Comparison of ENCODE assay signal across 8 mouse cellular contexts in the genomic region with DNA sequence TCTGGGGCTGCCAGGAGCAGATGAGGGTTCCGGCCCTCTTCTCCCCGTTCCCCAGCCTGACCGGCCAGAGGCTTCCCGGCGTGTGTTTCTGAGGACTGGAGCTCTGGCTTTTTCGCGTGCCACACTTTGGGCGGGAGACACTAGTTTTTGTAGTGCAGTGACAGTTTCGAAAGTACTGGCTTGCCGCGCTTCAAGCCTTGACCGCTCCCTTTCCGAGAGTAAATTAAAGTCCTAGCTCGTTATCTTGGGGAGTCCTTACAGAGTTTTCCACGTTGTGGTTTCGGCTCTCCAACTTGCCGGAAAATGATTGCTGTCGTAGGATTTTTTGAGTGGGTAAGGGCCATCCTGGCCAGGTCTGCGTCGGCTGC. TPM values are rescaled to one million over a fixed set of nuclear protein-coding genes. Genes with fewer than 3 reads are reported as not detected.
DNase-seq lines count a peak whose midpoint lies in the region; ATAC-seq and TF ChIP-seq lines count a peak whose summit lies in the region.

No protein-coding gene starts in this region.

- H3K4me3 ChIP-seq in left cerebral cortex, adult 2 months: peak overlapping the region; percentile 92
- H3K4me3 ChIP-seq in embryonic facial prominence, embryonic 10.5 days: peak overlapping the region; percentile 90
- H3K4me3 ChIP-seq in intestine, embryonic 14.5 days (ENCODE audit: low read depth, low read length): peak overlapping the region; percentile 96
- H3K4me3 ChIP-seq in myocyte: peak overlapping the region; percentile 87

- H3K27me3 ChIP-seq in embryonic facial prominence, embryonic 10.5 days (replicated peaks; ENCODE audit: low read depth, poor library complexity, severe bottlenecking): no peaks in the 10 kb centered on the region
- no peaks in the 10 kb centered on the region for H3K27me3 ChIP-seq in intestine, embryonic 14.5 days (replicated peaks; ENCODE audit: control insufficient read depth, insufficient read depth, low read length)
- no peaks in the 10 kb centered on the region for H3K27me3 ChIP-seq in myocyte (ENCODE audit: control insufficient read depth, insufficient read depth, insufficient read length)

- H3K27ac ChIP-seq in left cerebral cortex, adult 2 months: peak overlapping the region; percentile 99
- peak overlapping the region; percentile 100 for H3K27ac ChIP-seq in embryonic facial prominence, embryonic 10.5 days (replicated peaks)
- H3K27ac ChIP-seq in intestine, embryonic 14.5 days (ENCODE audit: low read depth): peak overlapping the region; percentile 100

- H3K4me1 ChIP-seq in embryonic facial prominence, embryonic 10.5 days: peaks cover 49% of the 10 kb centered on the region
- peaks cover 35% of the 10 kb centered on the region for H3K4me1 ChIP-seq in intestine, embryonic 14.5 days (replicated peaks; ENCODE audit: control insufficient read depth, insufficient read depth, low read length)

- intact Hi-C loops in left cerebral cortex, adult 2 months (cut with DNase I): loop anchor here (5.0 kb wide), 1 partner anchor 388 kb away; the partner anchor contains the start of gene Gmeb1
- intact Hi-C loops in left cerebral cortex, postnatal 36 days (cut with DNase I): no loop called here

- TF ChIP-seq POLR2A in myocyte (IDR thresholded peaks at IDR 0.05; ENCODE audit: insufficient read length, low read depth): no peak

- H3ac ChIP-seq in myocyte (ENCODE audit: control insufficient read depth, insufficient read length): peak overlapping the region; percentile 81

- TF ChIP-seq CTCF in left cerebral cortex, adult 2 months (IDR thresholded peaks at IDR 0.05): no peak

- peak; percentile 7; the same call in 1 of the 2 replicates for ATAC-seq in intestine, embryonic 14.5 days (replicated peaks; ENCODE audit: low FRiP score, low TSS enrichment, low read depth)

- peak overlapping the region; percentile 89 for H3K4me2 ChIP-seq in intestine, embryonic 14.5 days (ENCODE audit: low read length)
- H3K4me2 ChIP-seq in myocyte (ENCODE audit: low read depth): peak overlapping the region; percentile 88

- H3K79me2 ChIP-seq in myocyte (ENCODE audit: control insufficient read depth, insufficient read depth): peaks cover 56% of the 10 kb centered on the region

- H3K9ac ChIP-seq in intestine, embryonic 14.5 days (ENCODE audit: low read length): peak overlapping the region; percentile 100

- no peaks in the 10 kb centered on the region for H3K9me3 ChIP-seq in embryonic facial prominence, embryonic 10.5 days
- H3K9me3 ChIP-seq in intestine, embryonic 14.5 days (ENCODE audit: control insufficient read depth, low read length): no peaks in the 10 kb centered on the region

- no peak for DNase-seq in left cerebral cortex, adult 2 months (ENCODE audit: extremely low spot score in 1 of 2, low spot score in 2 of 2)
- DNase-seq in left cerebral cortex, adult 9 months (ENCODE audit: low spot score in 2 of 2): no peak
- no peak for DNase-seq in embryonic facial prominence, embryonic 10.5 days (ENCODE audit: low spot score)
- DNase-seq in intestine, embryonic 14.5 days (ENCODE audit: low spot score): no peak
- DNase-seq in ovary, postnatal 10 days (ENCODE audit: low spot score): no peak
- DNase-seq in left cerebral cortex, postnatal 36 days (ENCODE audit: low spot score in 2 of 2): no peak
- DNase-seq in adrenal gland, adult 8-10 months: no peak

- peaks cover 14% of the 10 kb centered on the region for H3K36me3 ChIP-seq in embryonic facial prominence, embryonic 10.5 days (replicated peaks)
- no peaks in the 10 kb centered on the region for H3K36me3 ChIP-seq in intestine, embryonic 14.5 days (ENCODE audit: control insufficient read depth, insufficient read depth, low read length)
- no peaks in the 10 kb centered on the region for H3K36me3 ChIP-seq in myocyte (ENCODE audit: control insufficient read depth, insufficient read depth)

- WGBS in embryonic facial prominence, embryonic 10.5 days: under 1% methylated on average over 20 of the region's 20 CpGs
- under 1% methylated on average over 20 of the region's 20 CpGs for WGBS in intestine, embryonic 14.5 days

TF ChIP-seq in myocyte, 11 proteins besides CTCF, POLR2A, EP300 and RAD21:
- TF ChIP-seq MYOD1 (IDR thresholded peaks at IDR 0.05; ENCODE audit: control insufficient read depth in 1 of 3, insufficient read length in 2 of 3, low read depth in 2 of 3) (no peak), E2F4 (IDR thresholded peaks at IDR 0.05; ENCODE audit: insufficient read depth) (no peak), MYOG (IDR thresholded peaks at IDR 0.05; ENCODE audit: control insufficient read depth in 1 of 3, insufficient read depth in 1 of 3, insufficient read length in 2 of 3, low read depth in 2 of 3) (no peak), USF1 (IDR thresholded peaks at IDR 0.05; ENCODE audit: low read depth) (no peak), MAX (IDR thresholded peaks at IDR 0.05; ENCODE audit: low read depth) (no peak), TCF12 (IDR thresholded peaks at IDR 0.05; ENCODE audit: insufficient read depth, poor library complexity, severe bottlenecking) (no peak), CEBPB (IDR thresholded peaks at IDR 0.05; ENCODE audit: insufficient read depth, poor library complexity, severe bottlenecking) (no peak), REST (IDR thresholded peaks at IDR 0.05; ENCODE audit: insufficient read depth, insufficient read length) (no peak), TCF3 (IDR thresholded peaks at IDR 0.05; ENCODE audit: insufficient read length, low read depth) (no peak), POLR2AphosphoS2 (IDR thresholded peaks at IDR 0.05; ENCODE audit: insufficient read length, low read depth) (no peak)
TF ChIP-seq in myocyte: peak in this region for 0.

RNA-seq across cellular contexts. Expression of gene Srsf4, which starts 0.7 kb away (rescaled TPM):
- total RNA-seq in left cerebral cortex, adult 2 months (2021): 10 to 100 TPM; 70.8 to 72.8 TPM
- polyA plus RNA-seq in embryonic facial prominence, embryonic 10.5 days (2016; fragmentation: Nextera tagmentation; extraction: Ambion mirVana): 142 and 143 TPM in 2 replicates
- polyA plus RNA-seq in intestine, embryonic 14.5 days (2014; fragmentation: Nextera tagmentation; extraction: Ambion mirVana): 102 and 103 TPM in 2 replicates
- polyA plus RNA-seq in myocyte (2012; fragmentation: generic; extraction: Trizol): 33.5 TPM
- total RNA-seq in left cerebral cortex, postnatal 36 days (2021): 10 to 100 TPM; 70.3 to 76.8 TPM
- total RNA-seq in adrenal gland, adult 8-10 months (2022): 10 to 100 TPM; 55.5 to 77.3 (median 63.0) TPM

RNA-seq across cellular contexts. Expression of gene Mecr, which starts 30.9 kb away (rescaled TPM):
- total RNA-seq in left cerebral cortex, adult 2 months (2021): 10 to 100 TPM; 31.0 to 37.2 TPM
- 52.9 and 55.0 TPM in 2 replicates for polyA plus RNA-seq in embryonic facial prominence, embryonic 10.5 days (2016; fragmentation: Nextera tagmentation; extraction: Ambion mirVana)
- polyA plus RNA-seq in intestine, embryonic 14.5 days (2014; fragmentation: Nextera tagmentation; extraction: Ambion mirVana): 59.3 and 62.3 TPM in 2 replicates
- polyA plus RNA-seq in myocyte (2012; fragmentation: generic; extraction: Trizol): 38.6 TPM
- total RNA-seq in left cerebral cortex, postnatal 36 days (2021): 10 to 100 TPM; 27.1 to 32.4 TPM
- total RNA-seq in adrenal gland, adult 8-10 months (2022): 10 to 100 TPM; 62.4 to 80.1 (median 74.6) TPM

RNA-seq across cellular contexts. Expression of gene Ptpru, which starts 36.1 kb away (rescaled TPM):
- 10 to 100 TPM; 53.4 to 59.2 TPM for total RNA-seq in left cerebral cortex, adult 2 months (2021)
- polyA plus RNA-seq in embryonic facial prominence, embryonic 10.5 days (2016; fragmentation: Nextera tagmentation; extraction: Ambion mirVana): 21.1 and 23.5 TPM in 2 replicates
- 5.4 and 5.7 TPM in 2 replicates for polyA plus RNA-seq in intestine, embryonic 14.5 days (2014; fragmentation: Nextera tagmentation; extraction: Ambion mirVana)
- 1.0 TPM for polyA plus RNA-seq in myocyte (2012; fragmentation: generic; extraction: Trizol)
- total RNA-seq in left cerebral cortex, postnatal 36 days (2021): 10 to 100 TPM; 44.6 to 57.4 TPM
- 10 to 100 TPM; 40.9 to 82.9 (median 63.9) TPM for total RNA-seq in adrenal gland, adult 8-10 months (2022)

RNA-seq across cellular contexts. Expression of gene Tmem200b, which starts 47.4 kb away (rescaled TPM):
- total RNA-seq in left cerebral cortex, adult 2 months (2021): 10 to 100 TPM in 1 of 2 experiments, 1 to 10 TPM in 1; 9.8 to 10.9 TPM
- 2.1 and 2.8 TPM in 2 replicates for polyA plus RNA-seq in embryonic facial prominence, embryonic 10.5 days (2016; fragmentation: Nextera tagmentation; extraction: Ambion mirVana)
- 1.9 and 2.3 TPM in 2 replicates for polyA plus RNA-seq in intestine, embryonic 14.5 days (2014; fragmentation: Nextera tagmentation; extraction: Ambion mirVana)
- 0.76 TPM for polyA plus RNA-seq in myocyte (2012; fragmentation: generic; extraction: Trizol)
- 10 to 100 TPM in 1 of 2 experiments, 1 to 10 TPM in 1; 8.2 to 11.0 TPM for total RNA-seq in left cerebral cortex, postnatal 36 days (2021)
- 10 to 100 TPM in 3 of 4 experiments, 1 to 10 TPM in 1; 9.0 to 11.7 (median 10.9) TPM for total RNA-seq in adrenal gland, adult 8-10 months (2022)
